Mouse (Mus musculus): Measurements from ENCODE around the gene Thsd7b.
A peak's percentile ranks its signal among the peaks of the same experiment; 100 is the strongest.
"Not testable (repeated sequence)": the region's sequence is repeated elsewhere in the genome, so short reads cannot be mapped to it uniquely, and the experiment has no call there.

The Thsd7b gene

DNA sequence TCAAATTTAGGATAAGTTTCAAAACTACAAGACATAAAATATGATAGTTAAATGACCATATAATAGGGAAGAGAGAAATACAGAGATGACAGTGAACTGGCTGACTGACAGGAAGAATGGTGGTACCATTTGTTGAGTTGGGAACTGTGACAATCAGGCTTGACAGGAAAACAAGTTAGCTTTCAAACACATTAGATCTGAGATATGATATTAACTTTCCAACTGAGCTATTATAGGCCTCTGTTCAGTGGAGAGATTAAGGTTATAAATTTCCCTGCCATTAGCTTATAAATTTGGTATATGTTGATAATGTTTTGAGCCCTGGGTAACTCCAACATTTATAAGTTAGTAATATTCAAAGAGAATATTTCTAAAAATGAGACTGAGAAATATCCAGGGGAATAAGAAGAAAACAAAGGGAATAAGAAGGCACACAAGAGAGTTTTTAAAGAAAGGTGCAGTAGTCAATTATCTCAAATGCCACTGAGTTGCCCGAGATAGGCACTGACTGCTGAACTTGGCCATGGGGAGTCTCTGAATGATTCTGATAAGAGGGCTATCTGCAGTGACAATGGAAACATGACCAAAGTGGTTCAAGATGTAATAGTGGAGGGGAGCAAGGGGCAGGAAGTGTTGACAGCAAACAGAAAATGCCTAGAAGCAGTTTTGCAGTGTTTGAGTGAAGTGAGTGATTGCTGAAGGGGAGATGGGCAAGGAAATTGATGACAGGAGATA, 839.6 kb downstream of the Thsd7b start:
- no peak for DNase-seq (ENCODE audit: low spot score)

DNA sequence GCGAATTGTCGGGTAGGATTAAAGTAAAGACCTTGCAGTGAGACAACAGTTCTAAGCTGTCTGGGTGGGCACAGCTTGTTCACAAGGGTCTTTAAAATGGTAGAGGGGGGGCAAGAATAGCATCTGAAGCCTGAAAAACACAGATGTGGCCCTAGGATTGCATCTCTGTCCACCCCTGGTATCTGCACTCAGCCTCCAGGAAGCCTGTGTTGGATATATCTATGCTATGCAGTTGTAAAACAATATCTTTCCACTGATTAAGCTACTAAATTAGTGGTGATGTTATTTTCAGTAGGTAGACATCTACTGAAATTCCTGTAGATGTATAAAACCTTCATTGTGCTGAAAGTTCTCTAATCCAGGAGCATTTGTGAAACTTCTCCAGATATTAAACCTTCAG, 840.4 kb downstream of the Thsd7b start:
- no peak for DNase-seq (ENCODE audit: low spot score)

DNA sequence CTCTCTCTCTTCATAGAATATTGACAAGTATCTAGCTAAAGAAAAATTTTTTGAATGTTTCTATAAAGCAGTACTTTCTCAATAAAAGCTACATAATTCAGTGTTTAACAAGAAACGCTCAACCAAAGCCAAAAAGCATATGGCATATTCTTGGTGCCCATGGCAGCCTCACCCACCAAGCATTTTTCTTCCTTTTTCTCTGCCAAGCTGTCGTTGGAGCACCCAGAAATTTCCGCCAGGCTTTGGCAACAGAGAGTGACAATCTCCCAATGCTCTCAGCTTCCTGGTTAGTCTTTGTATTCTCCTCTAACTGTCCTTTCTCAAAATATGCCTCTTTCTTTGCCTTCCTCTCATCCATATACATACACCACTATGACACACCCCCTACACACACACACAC, 857.8 kb downstream of the Thsd7b start:
- DNase-seq (ENCODE audit: low spot score) = no peak

DNA sequence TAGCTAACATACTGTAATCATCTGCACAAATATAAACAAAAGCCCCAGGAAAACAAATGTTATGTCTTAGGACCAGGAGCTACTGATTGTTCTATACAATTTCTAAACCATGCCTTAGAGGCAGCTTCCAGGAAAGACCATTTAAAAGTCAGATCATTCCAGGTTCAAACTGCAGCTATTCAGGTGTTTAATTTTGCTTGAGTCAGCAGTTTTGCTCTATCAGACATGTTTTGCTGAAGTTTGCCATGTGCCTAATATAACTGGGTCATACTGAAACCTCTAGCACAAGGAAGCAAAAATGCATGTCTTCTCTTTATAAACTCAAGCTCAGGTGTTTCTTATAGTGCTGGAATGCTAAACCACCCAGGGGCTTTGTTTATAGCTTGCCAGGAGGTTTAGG, 893.1 kb downstream of the Thsd7b start:
- no peak for DNase-seq (ENCODE audit: low spot score)

DNA sequence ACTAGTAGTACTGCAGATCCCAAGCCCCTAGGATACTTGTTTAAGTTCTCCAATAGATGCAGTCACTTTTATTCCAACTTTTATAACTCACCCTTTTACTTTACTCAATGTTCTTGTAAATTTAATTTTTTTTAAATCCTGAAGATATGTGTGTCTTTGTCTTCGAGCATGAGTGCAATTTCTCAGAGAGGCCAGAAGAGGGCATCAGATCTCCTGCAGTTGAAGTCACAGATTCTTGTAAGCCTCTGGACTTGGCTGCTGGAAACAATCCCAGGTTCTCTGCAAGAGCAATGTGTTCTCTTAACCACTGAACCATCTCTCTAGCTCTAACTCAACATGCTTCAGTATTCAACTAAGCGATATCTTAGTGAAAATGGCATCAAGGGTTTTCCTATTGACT, 894.2 kb downstream of the Thsd7b start:
- DNase-seq (ENCODE audit: low spot score) = no peak

DNA sequence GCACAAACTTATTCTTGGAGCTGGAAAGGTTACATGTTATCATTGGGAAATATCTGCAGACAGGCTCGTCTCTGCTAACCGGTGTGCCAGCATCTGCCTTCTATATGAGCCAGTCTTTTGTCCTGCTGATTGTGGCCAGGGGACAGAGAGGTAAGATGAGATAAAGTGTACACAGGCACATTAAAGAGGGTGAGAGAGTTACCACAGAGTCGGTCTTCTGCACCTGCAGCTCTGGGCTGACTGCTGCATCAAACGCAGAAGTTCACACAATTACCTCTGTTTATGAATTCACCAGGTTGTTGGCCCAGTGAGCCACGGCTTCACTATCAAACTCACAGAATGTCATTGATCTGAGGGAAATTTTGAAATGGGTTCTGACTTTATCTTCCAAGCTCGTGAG, 896.8 kb downstream of the Thsd7b start:
- no peak for DNase-seq (ENCODE audit: low spot score)

DNA sequence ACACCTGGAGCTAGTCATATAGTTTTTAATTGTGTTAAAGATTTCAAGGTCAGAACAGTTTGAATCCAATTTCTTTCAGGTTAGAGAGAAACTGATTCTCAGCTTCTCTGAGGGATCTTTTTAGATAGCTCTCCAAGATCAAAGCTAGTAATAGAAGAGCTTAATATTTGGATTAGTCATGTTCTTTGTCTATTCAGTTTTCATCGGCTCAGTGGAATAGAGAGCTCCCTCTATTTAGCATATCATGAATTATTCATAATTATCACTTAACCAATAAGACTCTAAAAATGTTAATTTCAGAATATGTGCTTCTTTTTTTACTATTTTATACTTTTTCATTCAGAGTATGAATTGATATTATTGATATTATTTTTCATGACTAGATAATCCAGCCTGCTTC, 897.2 kb downstream of the Thsd7b start:
- no peak for DNase-seq (ENCODE audit: low spot score)

DNA sequence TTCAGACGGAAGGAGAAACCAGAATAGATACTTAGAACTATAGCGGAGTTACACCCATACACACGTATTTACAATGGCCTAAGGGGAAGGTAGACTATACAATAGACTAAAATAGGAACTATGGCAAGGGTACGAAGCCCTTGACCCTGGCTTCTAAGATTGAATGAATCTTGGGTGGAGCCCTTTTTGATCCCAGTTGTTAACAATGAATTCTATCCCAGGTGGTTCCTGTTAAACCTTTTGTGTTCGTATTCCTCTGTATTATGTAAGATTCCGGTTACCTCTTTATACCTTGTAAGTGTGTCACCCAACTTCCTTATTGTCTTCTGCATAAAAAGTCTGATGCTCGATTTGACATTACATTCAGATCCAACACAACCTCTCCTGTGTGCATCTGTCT, 913.7 kb downstream of the Thsd7b start:
- DNase-seq (ENCODE audit: low spot score) = not testable (repeated sequence)

DNA sequence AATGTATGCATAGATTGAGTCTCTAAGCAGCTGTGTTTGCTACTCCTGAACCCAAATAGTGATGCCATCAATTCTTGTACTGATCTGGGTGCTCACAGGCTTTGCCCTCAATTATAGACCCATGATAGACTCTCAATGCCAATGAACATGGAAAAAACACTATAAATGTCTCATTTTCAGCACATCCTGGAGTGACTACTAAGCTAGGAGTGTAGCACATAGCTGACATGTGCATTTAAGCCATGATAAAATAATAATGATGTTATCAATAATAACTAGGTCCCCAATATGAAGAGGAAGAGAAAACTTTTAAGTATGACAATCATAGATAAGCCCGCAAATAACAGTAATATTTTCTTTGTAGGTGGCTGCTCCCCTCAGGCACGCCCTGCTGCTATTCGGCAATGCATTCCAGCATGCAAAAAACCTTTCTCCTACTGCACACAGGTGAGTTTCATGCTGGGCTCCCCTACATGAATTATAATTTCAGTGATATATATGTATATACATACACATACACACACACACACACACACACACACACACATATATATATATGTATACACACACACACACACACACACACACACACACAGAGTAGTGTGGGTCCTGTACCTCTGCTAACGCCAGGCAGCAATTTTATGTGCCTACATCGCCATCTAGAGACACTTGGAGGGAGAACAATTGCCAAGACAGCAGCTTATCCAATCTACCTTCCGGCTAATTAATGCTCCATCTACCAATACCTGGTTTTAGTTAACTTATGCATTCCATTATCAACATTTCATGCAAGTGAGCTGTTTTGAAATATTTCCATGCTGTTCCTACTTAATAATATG, 919.3 kb downstream of the Thsd7b start:
- DNase-seq (ENCODE audit: low spot score) = peak; percentile 15

DNA sequence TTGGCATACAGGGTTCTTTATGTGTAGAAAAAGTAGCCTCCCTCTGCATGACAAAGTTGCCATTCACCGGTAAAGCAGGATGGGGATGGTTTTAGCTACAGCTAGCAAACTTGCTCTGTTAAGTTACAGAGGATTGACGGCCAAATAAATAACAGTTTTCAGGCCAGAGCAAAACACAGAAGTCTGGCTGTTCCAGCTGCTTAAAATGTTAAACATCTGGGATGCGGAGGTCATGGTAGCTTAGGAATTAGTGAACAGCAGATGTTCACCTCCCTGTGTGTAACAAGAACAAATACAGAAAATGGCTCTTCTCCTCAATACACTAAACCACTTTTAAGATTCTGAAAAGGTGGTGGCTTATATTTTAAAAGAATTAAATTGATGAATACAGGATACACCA, 944.3 kb downstream of the Thsd7b start:
- DNase-seq (ENCODE audit: low spot score) = no peak

DNA sequence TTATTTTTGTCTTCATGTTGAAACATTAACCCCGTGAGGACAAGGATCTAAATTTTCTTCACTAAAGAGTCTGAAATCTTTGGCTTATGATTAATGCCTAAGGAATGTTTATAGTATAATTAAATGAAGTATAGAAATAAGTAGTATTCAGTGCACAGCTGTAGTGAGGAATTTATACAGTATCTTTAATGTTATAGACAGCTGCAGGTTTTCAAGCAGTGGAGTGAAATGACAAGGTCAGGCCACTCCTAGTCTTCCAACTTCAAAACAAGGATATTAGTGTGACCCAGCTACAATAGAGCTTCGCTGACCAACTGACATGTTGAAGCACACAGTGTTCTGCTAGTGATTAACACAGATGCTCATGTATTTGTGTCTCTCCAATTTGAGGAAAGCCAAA, 949.8 kb downstream of the Thsd7b start:
- no peak for DNase-seq (ENCODE audit: low spot score)

DNA sequence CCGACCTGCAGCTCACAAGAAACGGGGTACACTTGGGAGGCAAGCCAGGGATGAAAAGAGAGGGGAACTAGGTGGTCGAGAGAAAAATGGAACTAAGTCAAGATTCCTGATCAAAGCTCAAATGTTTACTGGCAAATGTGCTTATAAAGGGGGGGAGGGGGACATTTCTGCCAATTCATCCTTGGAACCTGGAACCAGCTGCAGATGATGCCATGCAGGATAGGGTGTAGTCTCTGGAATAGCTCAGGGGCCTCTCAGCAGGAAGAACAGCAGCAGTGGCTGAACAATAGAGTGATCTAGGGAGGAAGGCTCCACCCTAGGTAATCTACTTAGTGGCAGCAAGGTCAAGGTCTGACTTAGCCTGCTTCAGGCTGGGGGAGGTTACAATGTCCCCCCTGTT, 972.5 kb downstream of the Thsd7b start:
- no peak for DNase-seq (ENCODE audit: low spot score)

DNA sequence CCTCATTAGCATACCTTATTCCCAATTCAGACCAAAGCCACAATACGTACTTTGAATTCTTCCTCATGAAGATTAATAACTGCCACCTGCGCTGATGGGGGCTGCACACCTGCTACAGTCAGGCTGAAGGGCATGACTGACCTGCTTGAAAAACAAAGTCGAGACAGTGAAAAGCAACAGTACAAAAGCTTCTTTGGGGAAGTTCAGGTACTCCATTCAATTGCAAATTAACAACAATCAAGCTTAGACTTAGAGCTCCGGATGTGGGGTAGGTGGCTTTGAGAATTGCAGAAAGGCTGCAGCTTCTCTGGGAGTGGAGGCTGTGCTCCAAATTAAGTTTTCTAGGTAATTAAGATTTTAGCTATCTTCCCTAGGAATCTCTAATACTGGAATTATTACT, 973.2 kb downstream of the Thsd7b start:
- DNase-seq (ENCODE audit: low spot score) = not testable (repeated sequence)

DNA sequence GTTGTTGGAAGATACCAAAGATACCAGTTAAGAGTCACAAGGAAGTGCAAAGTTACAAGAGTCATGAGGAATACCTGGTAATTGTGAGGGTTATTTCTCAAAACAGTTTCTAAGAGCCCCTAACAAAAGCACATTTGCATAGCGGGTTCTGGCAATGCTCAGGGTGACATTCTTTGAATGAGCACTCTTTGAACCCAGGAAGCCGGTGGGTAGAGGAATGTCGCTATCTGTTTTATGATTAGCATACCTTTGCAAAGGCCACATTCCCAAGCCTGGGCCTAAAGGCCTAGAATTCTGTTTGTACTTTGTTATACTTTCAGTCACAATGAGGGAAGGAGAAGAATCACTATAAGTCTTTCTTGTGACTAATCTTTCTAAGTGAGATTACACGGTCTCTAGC, 973.8 kb downstream of the Thsd7b start:
- DNase-seq (ENCODE audit: low spot score) = not testable (repeated sequence)

DNA sequence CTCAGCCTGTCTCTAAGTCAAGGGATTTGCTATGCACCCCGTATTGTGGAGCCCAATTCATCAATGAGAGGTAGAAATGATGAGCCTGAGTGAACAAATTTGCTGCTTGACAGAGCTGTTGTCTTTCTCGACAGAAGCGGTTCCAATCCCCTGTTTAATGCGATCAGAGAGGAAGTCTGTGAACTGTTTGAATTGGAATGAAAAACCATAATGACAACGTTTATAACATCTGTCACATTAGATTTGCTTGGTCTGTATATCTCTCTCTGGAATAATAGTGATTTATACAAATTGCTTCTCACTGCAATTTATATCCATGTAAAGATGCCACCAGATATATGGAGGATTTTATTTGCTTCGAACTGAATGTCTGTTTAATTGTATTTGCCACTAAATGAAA, 988.9 kb downstream of the Thsd7b start:
- DNase-seq (ENCODE audit: low spot score) = no peak
